Mouse (Mus musculus): ENCODE results near the gene Aox2.

Gene Aox2

DNA sequence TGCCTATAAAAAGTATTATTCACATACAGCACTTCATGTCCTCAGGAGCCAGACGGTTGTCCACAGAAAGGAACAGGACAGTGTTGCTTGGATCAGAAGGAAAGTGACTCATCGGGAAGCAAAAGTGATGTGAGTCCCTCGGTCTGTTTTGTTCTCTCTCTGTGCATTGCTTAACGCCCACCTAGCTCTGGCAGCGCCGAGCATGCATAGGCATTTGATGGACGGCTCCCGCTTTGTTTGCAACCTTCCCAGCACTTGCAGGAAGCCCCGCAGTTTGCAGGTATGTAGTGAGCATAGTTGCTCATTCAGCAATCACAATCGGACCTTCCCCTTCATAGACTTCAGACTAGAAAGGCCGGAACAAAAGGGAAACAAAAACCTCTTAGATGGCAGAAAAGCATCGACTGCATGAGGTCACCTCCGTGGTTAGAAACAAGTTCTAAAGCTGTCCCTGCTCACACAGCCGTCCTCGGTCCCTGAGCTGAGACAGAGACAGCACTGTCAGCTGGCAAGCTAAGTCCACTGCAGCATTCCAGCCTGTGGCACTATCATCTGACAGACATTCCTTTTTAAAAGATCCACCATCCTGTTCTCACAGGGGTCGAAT lies 11.8 kb downstream of the Aox2 start:
- DNase-seq: no peak

- DNase-seq: no peak
These were observed 13.5 kb downstream of the Aox2 start for GRCm38 (mm10) chr1:58291394-58292300.

- no peak for DNase-seq
These were observed 16.6 kb downstream of the Aox2 start for GRCm38 (mm10) chr1:58294730-58295129.

GRCm38 (mm10) chr1:58296278-58296677 lies 18.2 kb downstream of the Aox2 start:
- peak; percentile 92 for DNase-seq

GRCm38 (mm10) chr1:58296821-58297220 lies 18.7 kb downstream of the Aox2 start:
- DNase-seq: no peak

DNA sequence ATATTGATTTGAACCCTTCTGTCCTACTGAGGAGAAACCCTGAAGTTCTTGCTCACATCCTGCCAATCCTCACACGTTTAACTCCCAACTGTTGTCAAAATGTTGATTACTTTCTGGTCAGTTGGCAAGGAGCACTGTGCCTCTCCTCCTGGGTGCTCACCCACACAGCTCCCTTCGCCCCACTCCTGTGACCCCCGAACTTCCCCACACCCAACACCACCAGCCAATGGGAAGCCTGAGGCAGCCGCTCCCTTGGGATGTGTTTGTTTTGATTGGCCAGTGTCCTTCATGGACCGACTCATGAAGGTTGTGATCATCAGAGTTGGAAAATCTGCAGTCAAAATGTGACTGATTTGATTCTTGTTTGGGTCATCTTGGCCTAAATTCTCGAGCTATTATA lies 20.2 kb downstream of the Aox2 start:
- no peak for DNase-seq

DNA sequence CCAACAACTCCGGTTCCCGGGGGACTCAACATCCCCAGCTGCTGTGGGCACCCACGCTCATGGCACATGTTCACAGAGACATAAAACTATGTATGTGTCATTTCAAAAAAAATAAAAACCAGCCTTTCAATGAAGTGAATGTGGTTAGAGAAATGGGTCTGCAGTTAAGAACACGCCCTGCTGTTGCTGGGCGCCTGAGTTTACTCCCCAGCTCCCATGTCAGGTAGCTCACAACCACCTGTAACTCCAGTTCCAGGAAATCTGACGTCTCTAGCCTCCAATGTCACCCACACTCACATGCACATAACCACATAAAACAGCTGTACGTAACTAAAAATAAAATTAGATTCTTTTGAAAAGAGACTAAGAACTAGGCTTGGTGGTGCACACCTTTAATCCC lies 22.9 kb downstream of the Aox2 start:
- DNase-seq: no peak

GRCm38 (mm10) chr1:58302015-58302414 lies 23.9 kb downstream of the Aox2 start:
- DNase-seq: no peak

DNA sequence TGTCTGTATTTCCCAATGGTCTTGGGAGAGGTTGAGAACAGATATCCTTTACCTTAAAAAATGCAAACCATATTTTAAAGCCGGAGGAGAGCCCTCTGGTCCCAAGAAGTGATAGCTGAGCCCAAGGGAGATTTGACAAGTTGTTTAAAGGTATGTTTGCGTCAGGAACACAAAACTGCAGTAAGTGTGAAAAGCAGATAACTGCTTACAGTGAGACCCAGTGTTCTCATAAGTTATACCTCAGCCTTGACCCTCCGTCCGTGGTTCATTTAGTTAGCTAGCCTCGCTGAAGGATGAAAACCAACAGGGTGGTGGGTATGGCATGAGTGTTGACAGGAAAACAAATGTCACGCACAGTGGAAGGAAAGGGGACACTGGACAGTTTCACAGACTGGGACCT lies 24.9 kb downstream of the Aox2 start:
- no peak for DNase-seq

- DNase-seq: peak; percentile 4
These were observed 25.6 kb downstream of the Aox2 start for GRCm38 (mm10) chr1:58303726-58304125.

GRCm38 (mm10) chr1:58304296-58304695 lies 26.2 kb downstream of the Aox2 start:
- DNase-seq: no peak

- DNase-seq: no peak
These were observed 29.1 kb downstream of the Aox2 start for GRCm38 (mm10) chr1:58307181-58307580.

GRCm38 (mm10) chr1:58308594-58308993 lies 30.5 kb downstream of the Aox2 start:
- no peak for DNase-seq

DNA sequence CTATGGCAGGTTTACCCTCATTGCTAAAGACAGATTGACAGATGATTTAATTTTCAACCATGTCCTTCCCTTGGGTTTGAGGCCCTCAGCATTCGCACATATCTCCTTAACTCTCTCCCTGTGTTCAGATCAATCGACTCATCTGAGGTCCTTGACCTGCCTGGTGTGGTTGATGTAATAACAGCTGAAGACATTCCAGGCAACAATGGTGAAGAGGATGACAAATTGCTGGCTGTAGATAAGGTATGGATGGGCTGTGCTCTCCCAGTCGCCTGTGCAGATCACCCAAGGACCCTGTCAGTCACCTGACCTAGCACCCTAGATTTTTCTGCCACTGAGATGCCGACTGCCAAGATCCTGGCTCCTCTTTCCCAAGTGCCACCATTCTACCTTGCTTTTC lies 31.7 kb downstream of the Aox2 start:
- no peak for DNase-seq

DNA sequence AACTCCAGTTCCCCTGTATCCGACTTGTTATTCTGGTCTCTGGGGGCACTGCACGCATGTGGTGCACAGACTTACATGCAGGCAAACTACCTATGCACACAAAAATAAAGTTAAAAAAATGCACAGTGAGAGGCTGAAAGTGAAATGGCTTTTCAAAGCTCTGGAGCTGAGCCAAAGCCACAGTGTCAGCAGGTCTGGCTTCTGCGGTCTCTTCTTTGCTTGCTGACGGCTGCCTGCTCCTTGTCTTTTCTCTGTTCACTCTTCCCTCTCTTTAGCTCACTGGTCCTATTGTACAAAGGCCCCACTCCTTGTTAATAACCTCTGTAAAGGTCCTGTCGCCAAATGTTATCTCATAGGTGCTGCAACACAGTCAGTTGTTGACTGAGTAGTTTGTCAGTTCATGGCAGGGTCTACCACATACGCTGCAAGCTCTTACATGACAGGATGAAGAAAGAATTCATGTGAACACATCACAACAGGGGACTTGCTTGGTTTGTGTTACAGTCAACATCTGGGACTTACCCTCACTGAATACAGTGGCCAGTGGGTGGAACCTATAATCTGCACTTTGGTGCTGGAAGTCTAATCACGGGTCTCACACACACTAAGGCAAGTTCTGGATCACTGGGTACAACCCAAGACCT lies 33.2 kb downstream of the Aox2 start:
- DNase-seq: no peak

DNA sequence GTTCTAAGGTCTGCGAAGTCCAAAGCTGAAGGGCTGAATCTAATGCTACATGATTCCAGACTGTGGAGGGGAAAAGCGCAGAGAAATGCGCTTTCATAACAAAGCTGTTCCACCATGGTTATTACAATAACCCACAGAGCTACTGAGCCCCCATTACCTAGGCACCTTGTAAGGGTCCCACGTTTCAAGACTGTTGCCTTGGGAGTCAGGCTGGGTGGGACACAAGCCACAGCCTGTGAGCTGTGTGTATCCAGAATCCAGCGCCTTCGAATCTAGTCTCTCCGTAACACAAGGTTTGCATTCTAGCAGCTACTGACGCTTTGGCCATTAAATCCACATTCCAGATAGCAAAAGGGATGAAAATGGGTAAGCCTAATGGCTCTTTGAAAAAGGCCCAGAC lies 35.0 kb downstream of the Aox2 start:
- DNase-seq: no peak

GRCm38 (mm10) chr1:58315532-58315931 lies 37.4 kb downstream of the Aox2 start:
- DNase-seq: no peak

- DNase-seq: no peak
These were observed 55.1 kb downstream of the Aox2 start for GRCm38 (mm10) chr1:58333222-58333621.

DNA sequence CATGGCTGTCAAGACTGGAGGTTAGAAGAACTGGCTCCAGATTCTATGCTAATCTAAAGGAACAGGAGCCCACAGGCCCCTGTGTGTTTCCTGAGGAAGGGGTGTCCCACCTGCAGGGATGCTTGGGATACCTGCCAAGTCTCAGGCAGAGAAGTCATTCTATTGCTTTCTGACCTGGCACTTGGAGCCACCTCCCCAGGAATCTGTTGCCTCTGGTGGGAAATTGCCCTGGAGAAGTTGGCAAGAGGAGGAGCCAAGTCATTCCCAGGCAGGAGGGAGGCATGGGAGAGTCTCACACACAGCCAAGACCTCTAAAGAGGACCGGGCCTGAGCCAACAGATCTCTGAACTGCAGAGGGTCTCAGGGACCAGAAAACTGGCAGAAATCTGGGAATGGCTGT lies 61.8 kb downstream of the Aox2 start:
- DNase-seq: no peak

- DNase-seq: no peak
These were observed 63.5 kb downstream of the Aox2 start for GRCm38 (mm10) chr1:58341576-58341975.

- DNase-seq: no peak
These were observed 65.7 kb downstream of the Aox2 start for GRCm38 (mm10) chr1:58343861-58344260.

DNA sequence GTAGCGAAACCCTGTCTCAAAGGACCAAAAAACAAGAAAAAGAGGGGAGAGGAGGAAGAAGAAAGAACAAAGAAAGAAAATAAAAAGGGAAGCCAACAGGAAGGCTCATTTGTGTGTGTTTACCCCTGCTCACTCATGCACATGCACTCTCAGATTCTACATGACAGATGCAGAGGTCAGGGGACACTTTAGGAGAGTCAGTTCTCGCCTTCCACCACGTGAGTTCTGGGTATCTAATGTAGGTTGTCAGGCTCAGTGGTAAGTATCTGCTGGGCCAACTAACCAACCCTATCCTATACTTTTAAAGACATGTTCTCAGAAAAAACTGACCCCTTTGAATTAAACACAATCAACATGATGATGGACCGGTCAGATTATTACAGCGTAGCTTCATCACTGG lies 66.4 kb downstream of the Aox2 start:
- no peak for DNase-seq

DNA sequence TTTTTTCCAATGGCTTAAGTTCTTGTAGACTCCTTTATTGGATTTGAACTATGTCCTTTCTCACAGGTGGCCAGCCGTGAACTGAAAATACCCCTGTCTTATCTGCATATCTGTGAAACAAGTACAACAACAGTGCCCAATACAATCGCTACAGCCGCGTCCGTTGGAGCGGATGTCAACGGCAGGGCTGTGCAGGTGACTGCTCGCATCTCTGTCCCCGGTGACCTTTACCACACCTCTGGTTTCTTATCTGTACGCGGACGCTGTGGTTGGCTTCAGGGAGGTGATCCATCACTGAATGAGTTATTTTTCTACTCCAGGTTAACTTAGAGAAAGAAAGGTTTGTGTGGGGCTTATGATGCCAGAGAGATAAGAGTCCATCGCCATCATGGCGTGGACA lies 68.0 kb downstream of the Aox2 start:
- DNase-seq: no peak

DNA sequence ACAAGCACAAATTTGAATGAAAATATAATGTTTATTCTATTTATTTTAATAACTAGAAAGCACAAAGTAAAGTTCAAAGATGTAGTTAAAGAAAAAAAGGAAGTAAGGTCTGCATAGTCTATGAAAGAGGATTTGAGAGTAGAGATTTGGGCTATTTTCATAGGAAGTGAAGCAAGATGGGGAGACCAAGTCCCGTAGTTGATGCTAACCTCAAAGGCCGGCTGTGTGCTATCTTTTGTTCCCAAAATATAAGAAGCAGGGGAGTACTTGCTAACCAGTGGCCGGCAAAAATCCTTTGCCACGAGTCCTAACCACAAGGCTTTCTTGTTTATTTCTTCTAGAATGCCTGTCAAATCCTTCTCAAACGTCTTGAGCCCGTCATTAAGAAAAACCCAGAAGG lies 70.6 kb downstream of the Aox2 start:
- no peak for DNase-seq

Data from embryo, embryonic 11 days (tissue).